Mouse (Mus musculus): Measurements from ENCODE around the gene Itk.

Itk gene

DNA sequence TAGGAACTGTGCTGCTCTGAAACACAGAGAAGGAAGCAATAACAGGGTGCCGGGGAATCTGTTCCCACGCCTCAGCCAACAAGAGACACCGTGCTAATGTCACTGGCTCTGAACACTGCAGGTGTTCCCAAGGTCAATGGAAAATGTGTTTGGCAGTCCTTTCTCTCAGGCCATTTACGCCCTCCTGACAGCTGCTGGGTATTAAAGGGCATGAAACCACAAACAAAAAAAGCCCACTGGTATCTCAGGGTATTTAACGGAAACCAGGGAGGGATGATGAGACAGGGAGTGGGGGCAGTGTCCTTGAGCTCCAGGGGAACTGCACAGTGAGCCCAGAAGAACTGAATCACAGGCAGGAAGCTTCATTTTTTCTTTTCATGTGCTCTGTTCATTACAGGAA lies 111.2 kb downstream of the Itk start:
- no peak for DNase-seq (ENCODE audit: extremely low spot score, low read depth, low spot score)

DNA sequence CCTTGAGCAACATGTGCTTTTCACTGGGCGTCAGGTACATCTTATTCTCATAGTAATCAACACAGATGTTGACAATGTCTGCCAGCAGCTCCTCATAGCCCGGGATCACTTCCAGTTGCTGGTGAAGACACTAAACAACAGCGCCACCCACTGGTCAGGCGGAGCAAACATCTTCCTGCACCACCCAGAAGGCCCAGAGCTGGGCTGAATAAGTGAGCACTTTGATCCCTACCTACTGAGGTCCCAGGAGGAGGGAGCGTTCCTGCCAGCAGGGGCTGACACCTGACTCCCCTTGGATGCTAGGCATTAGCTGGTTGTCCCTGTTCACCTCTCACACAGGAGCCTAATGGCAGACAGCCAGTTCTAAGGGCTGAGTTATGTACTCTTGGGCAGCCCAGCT lies 112.5 kb downstream of the Itk start:
- no peak for DNase-seq (ENCODE audit: extremely low spot score, low read depth, low spot score)

DNA sequence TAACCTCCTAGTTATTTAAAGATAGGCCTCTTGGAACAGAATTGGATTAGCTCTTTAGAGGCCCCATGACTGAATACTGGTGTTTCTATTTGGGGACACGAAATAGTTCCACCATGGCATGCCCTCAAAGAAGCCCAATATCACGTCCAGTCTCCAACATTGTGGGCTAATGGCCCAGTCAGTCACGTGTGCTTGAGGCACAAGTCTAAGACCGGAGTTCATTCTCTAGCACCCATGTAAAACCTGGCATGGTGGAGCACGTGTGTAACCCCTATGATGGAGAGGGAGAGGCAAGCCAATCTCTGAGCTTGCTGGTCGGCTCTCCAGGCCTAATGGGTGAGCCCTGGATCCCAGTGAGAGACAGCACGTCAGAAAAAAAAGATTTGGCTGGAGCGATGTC lies 113.1 kb downstream of the Itk start:
- DNase-seq (ENCODE audit: extremely low spot score, low read depth, low spot score) = no peak

DNA sequence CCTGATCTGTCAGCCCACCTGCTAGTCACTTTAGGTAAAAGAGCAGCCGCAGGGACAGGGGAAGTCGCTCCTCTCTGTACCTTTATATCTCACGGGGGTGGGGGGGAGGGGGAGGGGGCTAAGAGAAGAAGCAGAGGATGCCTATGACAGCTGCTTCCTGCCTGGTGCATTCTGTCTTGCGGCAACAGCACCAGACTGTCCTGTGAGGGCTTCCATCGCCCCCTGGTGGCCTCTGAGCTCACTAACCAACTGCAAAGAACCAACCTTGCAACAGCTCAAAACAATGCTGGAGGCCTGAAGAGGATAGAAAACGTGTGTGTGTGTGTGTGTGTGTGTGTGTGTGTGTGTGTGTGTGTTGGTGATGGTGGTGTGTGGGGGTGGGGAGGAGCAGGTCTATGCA lies 114.0 kb downstream of the Itk start:
- peak; percentile 16 for DNase-seq (ENCODE audit: extremely low spot score, low read depth, low spot score)
